Mouse (Mus musculus): ENCODE results near the gene Pex10.

DNA sequence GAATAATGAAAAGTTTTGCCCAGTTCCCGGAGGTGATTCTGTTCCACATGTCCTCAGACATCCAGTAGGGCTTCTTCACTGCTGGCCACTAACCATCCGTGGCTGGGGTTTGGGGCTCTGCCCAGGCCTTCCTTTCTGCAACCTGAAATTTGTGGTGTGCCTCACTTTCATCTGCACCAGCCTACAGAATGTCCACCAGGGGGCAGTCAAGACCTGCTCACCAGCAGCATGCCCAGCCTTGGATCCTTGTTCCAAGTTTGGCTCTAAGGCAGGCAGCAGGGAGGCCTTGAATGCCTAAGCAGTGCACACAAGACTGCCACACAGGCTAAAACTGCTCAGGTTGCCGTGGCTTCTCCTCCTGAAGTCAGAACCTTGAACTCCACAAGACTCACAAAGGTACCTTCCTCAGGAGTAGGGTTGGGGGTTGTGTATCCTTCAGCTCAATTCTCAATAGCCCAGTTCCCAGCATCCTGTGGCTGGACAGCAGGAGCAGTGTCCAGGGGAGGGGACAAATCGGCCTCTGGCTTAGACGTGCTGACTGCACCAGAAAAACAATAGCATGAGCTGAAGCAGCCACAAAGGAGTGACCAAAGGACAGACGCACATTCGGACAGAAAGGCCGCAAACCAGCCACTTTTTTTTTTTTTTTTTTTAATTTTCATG lies 28.6 kb downstream of the Pex10 start:
- TF ChIP-seq CTCF (IDR thresholded peaks at IDR 0.05; ENCODE audit: insufficient read depth, low read depth, low read length) (peak; percentile 79), POLR2A (IDR thresholded peaks at IDR 0.05; ENCODE audit: insufficient read depth, low read depth, low read length) (no peak)

Data from olfactory bulb, adult 2 months (tissue).